Mouse (Mus musculus) ES-E14 (cell line): ENCODE measurements around the gene Dst. TPM values are rescaled to one million over a fixed set of nuclear protein-coding genes. Genes with fewer than 3 reads are reported as not detected.

Experiments used
- DNase-seq: peaks from one replicate; pipeline ENCODE4 v3.0.0-alpha.2; 2013; ENCODE audit warnings: low read depth, low spot score
- H3K27ac ChIP-seq: 2 replicates; pipeline ENCODE4 v1.5.1; 2012; ENCODE audit warnings: low read depth, mild to moderate bottlenecking, low read length, moderate library complexity, mixed read lengths; ENCODE audit not compliant: poor library complexity, insufficient read depth, severe bottlenecking
- H3K36me3 ChIP-seq: 2 replicates; pipeline ENCODE4 v1.6.1; 2012; ENCODE audit warnings: mild to moderate bottlenecking, low read length, moderate library complexity, mixed read lengths; ENCODE audit not compliant: control insufficient read depth, poor library complexity, insufficient read depth, severe bottlenecking
- H3K4me1 ChIP-seq, 2 experiments: fragments of 150-350 bp in 1 of 2; sonication (generic) in 1 of 2; 2 replicates each; pipeline ENCODE4 v1.6.1; 2012; ENCODE audit warnings: low read length in 2 of 2, mild to moderate bottlenecking in 1 of 2, mixed read lengths in 1 of 2; ENCODE audit not compliant: control insufficient read depth in 2 of 2, insufficient read depth in 2 of 2, poor library complexity in 1 of 2
- H3K4me3 ChIP-seq, 2 experiments: fragments of 150-350 bp in 1 of 2; sonication (generic) in 1 of 2; 2 replicates each; pipeline ENCODE4 v1.5.1; 2012; ENCODE audit warnings: low read length in 2 of 2, low read depth in 1 of 2, mild to moderate bottlenecking in 1 of 2, mixed read lengths in 1 of 2; ENCODE audit not compliant: insufficient read depth in 1 of 2, poor library complexity in 1 of 2, severe bottlenecking in 1 of 2
- H3K9ac ChIP-seq: 2 replicates; pipeline ENCODE4 v1.6.1; 2012; ENCODE audit warnings: low read depth, mild to moderate bottlenecking, low read length, mixed read lengths; ENCODE audit not compliant: poor library complexity, insufficient read depth, severe bottlenecking
- H3K9me3 ChIP-seq: fragments of 150-350 bp; sonication (generic); 2 replicates; pipeline ENCODE4 v1.6.1; 2012; ENCODE audit warnings: low read depth, mild to moderate bottlenecking, low read length; ENCODE audit not compliant: control insufficient read depth, insufficient read depth
- CHD2 ChIP-seq: IDR thresholded peaks from 2 replicates; pipeline ENCODE4 v1.6.1; 2014; ENCODE audit warnings: mild to moderate bottlenecking, low read depth, low read length, inconsistent platforms
- HCFC1 ChIP-seq: IDR thresholded peaks from 2 replicates; pipeline ENCODE4 v1.6.1; 2012; ENCODE audit warnings: low read length, inconsistent platforms, borderline replicate concordance; ENCODE audit not compliant: insufficient read depth
- MAFK ChIP-seq: IDR thresholded peaks from 2 replicates; pipeline ENCODE4 v1.6.1; 2014; ENCODE audit warnings: mild to moderate bottlenecking, low read depth, low read length, inconsistent platforms; ENCODE audit not compliant: insufficient read depth
- ZC3H11A ChIP-seq: IDR thresholded peaks from 2 replicates; pipeline ENCODE4 v1.6.1; 2012; ENCODE audit warnings: low read depth, mild to moderate bottlenecking, inconsistent platforms, low read length, borderline replicate concordance
- ZNF384 ChIP-seq: IDR thresholded peaks from 2 replicates; pipeline ENCODE4 v1.6.1; 2012; ENCODE audit warnings: low read depth, low read length, inconsistent platforms
- in situ Hi-C, 2 experiments: fragments of 600-800 bp; cut with MboI; formaldehyde crosslinking; loops; one replicate each; pipeline ENCODE4 v1.15.1; 2025; ENCODE audit warnings: low sequenced_read_pairs in 2 of 2, inconsistent platforms in 1 of 2; ENCODE audit not compliant: unreplicated experiment in 2 of 2
- total RNA-seq: library from RNA; depleted of rRNA; stranded (reverse); fragments of 300-350 nt; gene quantifications from 2 replicates; pipeline ENCODE4 v1.2.3, GENCODE M21; 2012

Gene Dst
- total RNA-seq, 1 experiment: 186 TPM

DNA sequence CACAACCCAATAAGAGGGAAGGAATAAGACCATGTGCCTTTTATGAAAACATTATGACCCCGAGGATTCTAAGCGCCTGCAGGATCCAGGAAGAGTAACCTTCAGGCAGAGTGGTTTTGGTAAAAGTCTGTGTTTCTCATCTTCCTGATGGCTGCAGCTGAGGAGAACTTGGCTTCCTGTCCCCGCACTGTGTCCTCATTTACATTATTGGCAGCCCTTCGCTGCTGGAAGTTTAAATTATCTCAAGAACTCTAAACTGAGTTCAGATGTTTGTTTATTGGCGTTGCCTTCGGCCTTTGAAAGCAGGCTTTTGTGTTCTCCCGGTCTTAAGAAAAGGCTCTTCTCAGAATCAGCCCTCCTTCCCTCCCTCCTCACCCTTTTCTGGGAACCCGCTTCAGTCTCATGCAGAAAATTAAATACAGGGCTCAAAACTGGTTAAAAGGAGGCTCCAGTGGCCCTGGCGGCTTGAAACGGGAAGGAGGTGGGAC lies 97.3 kb downstream of the Dst start:
- Histone ChIP-seq H3K9me3 (no peaks in the 10 kb centered on the region), H3K4me1 (peaks cover 10 to 14% of the 10 kb centered on the region in 2 experiments), H3K4me3 (peak overlapping the region; percentile 66 to 73; a peak in 3 of 4 replicates), H3K27ac (no peak overlapping the region; the same call in 1 of the 2 replicates), H3K36me3 (no peaks in the 10 kb centered on the region), H3K9ac (peak overlapping the region; percentile 22; the same call in 1 of the 2 replicates)
- in situ Hi-C loops: no loop called here
- TF ChIP-seq HCFC1 (no peak), ZC3H11A (no peak), ZNF384 (no peak), CHD2 (no peak), MAFK (no peak)
- DNase-seq: no peak

GRCm38 (mm10) chr1:34005726-34006638 lies 98.0 kb downstream of the Dst start:
- Histone ChIP-seq H3K4me1 (peaks cover 10 to 14% of the 10 kb centered on the region in 2 experiments), H3K36me3 (no peaks in the 10 kb centered on the region), H3K9ac (peak overlapping the region; percentile 66), H3K9me3 (no peaks in the 10 kb centered on the region), H3K27ac (peak overlapping the region; percentile 28; the same call in 1 of the 2 replicates), H3K4me3 (peak overlapping the region; percentile 66 to 73)
- DNase-seq: peak; percentile 55
- in situ Hi-C loops: no loop called here
- TF ChIP-seq ZC3H11A (0 out of 2 replicates have a peak, but pooled peaks have one; percentile 57), MAFK (no peak)

DNA sequence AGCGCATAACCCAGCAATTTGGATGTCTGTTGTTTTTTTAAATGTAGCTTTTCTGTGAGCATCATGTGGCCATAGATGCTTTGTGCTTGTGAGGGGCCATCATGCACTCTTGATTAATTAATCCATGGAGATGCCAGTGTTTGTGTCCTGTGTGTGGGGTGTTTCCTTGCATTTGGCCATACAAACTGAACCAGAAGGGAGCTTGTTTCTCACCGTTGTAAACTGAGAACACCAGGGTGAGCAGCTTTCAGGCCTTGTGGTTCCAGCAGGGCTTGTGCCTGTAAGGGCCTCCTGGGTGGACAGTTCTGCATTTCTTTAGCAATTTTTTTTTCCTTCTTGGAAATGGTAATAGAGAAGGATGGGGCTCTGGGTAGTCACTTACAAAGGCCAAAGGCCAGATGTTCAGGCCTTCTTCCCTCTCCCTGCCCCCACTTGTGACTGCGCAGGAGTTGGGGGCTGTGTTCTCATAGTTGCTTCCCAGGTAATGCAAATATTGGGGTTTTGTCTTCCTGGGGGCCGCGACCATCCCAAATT lies 98.9 kb downstream of the Dst start:
- H3K9ac ChIP-seq: no peak overlapping the region; the same call in 1 of the 2 replicates
- in situ Hi-C loops: no loop called here
- peak; percentile 26 for DNase-seq
- peak overlapping the region; percentile 65; the same call in 1 of the 2 replicates for H3K27ac ChIP-seq
- peaks cover 10 to 14% of the 10 kb centered on the region in 2 experiments for H3K4me1 ChIP-seq
- H3K4me3 ChIP-seq: peak overlapping the region; percentile 66 to 73
- H3K9me3 ChIP-seq: no peaks in the 10 kb centered on the region
- no peaks in the 10 kb centered on the region for H3K36me3 ChIP-seq
- TF ChIP-seq ZNF384 (peak; percentile 88), HCFC1 (no peak; the same call in 1 of the 2 replicates), ZC3H11A (no peak), CHD2 (0 out of 2 replicates have a peak, but pooled peaks have one; percentile 18), MAFK (no peak)

DNA sequence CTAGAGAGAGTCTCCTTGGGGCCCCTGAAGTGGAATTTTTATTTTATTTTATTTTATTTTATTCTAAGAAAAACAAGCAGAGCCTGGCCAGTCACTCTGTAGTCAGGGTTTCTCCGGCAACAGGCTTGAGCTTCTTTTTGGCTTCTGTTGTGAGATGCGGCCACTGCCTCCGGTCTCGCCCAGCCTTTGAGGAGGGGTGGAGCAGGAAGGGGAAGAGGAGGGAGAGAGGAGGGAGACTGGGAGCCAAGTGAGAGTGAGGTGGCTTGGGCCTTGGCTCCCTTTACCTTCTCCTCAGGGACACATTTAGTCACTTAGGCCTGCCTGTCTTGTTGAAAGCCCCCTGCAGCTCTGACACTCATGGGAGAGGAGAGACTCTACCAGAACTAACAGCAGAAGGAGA lies 99.4 kb downstream of the Dst start:
- DNase-seq: peak; percentile 40
- H3K9ac ChIP-seq: peak overlapping the region; percentile 11; the same call in 1 of the 2 replicates
- TF ChIP-seq ZNF384: no peak
- no peak for TF ChIP-seq CHD2
- no peak for TF ChIP-seq MAFK
- TF ChIP-seq ZC3H11A: no peak
- peak overlapping the region; percentile 65 for H3K27ac ChIP-seq
- no peaks in the 10 kb centered on the region for H3K9me3 ChIP-seq
- peak overlapping the region; percentile 66 to 73 for H3K4me3 ChIP-seq
- no peaks in the 10 kb centered on the region for H3K36me3 ChIP-seq
- in situ Hi-C loops: no loop called here
- peaks cover 10 to 14% of the 10 kb centered on the region in 2 experiments for H3K4me1 ChIP-seq
